Mouse (Mus musculus) stomach, embryonic 14.5 days (tissue): ENCODE measurements at regions not wholly inside any gene's neighbourhood (a gene's known extent, or its start where the extent isn't known, plus 50 kb on each side); places are given as distances from the start of the nearest gene placed in this dataset.

Source experiments
- ATAC-seq: fragments of 200-750 bp; cut with Nextera tagmentation; 2 replicates; pipeline ENCODE4 v1.8.0; 2017; ENCODE audit warnings: low read depth, moderate TSS enrichment; ENCODE audit not compliant: insufficient number of reproducible peaks, insufficient read depth, low FRiP score
- H3K27ac ChIP-seq: fragments of 300-500 bp; sonication (generic); 2 replicates; pipeline ENCODE4 v1.5.1; 2014; ENCODE audit warnings: mild to moderate bottlenecking, low read length, moderate library complexity, mixed read lengths
- H3K27me3 ChIP-seq: fragments of 300-500 bp; sonication (generic); 2 replicates; pipeline ENCODE4 v1.6.1; 2014; ENCODE audit warnings: low read length, control low read depth, mixed read lengths; ENCODE audit not compliant: control insufficient read depth, insufficient read depth
- H3K36me3 ChIP-seq: fragments of 300-500 bp; sonication (generic); 2 replicates; pipeline ENCODE4 v1.6.1; 2014; ENCODE audit warnings: mild to moderate bottlenecking, control low read depth, low read length, moderate library complexity, mixed read lengths; ENCODE audit not compliant: control insufficient read depth, insufficient read depth
- H3K4me1 ChIP-seq: fragments of 300-500 bp; sonication (generic); 2 replicates; pipeline ENCODE4 v1.6.1; 2014; ENCODE audit warnings: low read length, control low read depth, mixed read lengths; ENCODE audit not compliant: control insufficient read depth, insufficient read depth
- H3K4me2 ChIP-seq: fragments of 300-500 bp; sonication (generic); replicated peaks from 2 replicates; pipeline ENCODE4 v1.6.1; 2014; ENCODE audit warnings: low read depth, low read length, control low read depth
- H3K4me3 ChIP-seq: fragments of 300-500 bp; sonication (generic); 2 replicates; pipeline ENCODE4 v1.5.1; 2014; ENCODE audit warnings: low read depth, low read length, control low read depth
- H3K9ac ChIP-seq: fragments of 300-500 bp; sonication (generic); replicated peaks from 2 replicates; pipeline ENCODE4 v1.6.1; 2014; ENCODE audit warnings: low read depth, mild to moderate bottlenecking, control low read depth, low read length, moderate library complexity, mixed read lengths
- H3K9me3 ChIP-seq: fragments of 300-500 bp; sonication (generic); 2 replicates; pipeline ENCODE4 v1.6.1; 2016; ENCODE audit warnings: low read depth, low read length, control low read depth; ENCODE audit not compliant: control insufficient read depth
- WGBS: fragments of 180-500 bp; shearing (Covaris S2); extraction: QIAGEN DNeasy Blood & Tissue Kit; methylation state at CpG from one replicate; pipeline ENCODE4 v1.1.7; 2014; 5-methylcytosine and 5-hydroxymethylcytosine counted together

- no peak for ATAC-seq
- H3K9ac ChIP-seq: no peak overlapping the region
- H3K36me3 ChIP-seq: no peaks in the 10 kb centered on the region
- no peak overlapping the region for H3K27ac ChIP-seq
- no peak overlapping the region for H3K4me2 ChIP-seq
- H3K4me1 ChIP-seq: no peaks in the 10 kb centered on the region
- H3K4me3 ChIP-seq: no peak overlapping the region
- H3K27me3 ChIP-seq: no peaks in the 10 kb centered on the region
- H3K9me3 ChIP-seq: no peaks in the 10 kb centered on the region
Measured at GRCm38 (mm10) chr3:131882667-131883066, 202.4 kb upstream of the Dkk2 start.

GRCm38 (mm10) chr3:131886470-131886869 lies 198.6 kb upstream of the Dkk2 start:
- H3K27me3 ChIP-seq: no peaks in the 10 kb centered on the region
- no peak overlapping the region for H3K27ac ChIP-seq
- no peak overlapping the region for H3K4me2 ChIP-seq
- no peak overlapping the region for H3K4me3 ChIP-seq
- H3K36me3 ChIP-seq: no peaks in the 10 kb centered on the region
- H3K4me1 ChIP-seq: no peaks in the 10 kb centered on the region
- no peak for ATAC-seq
- 89% methylated on average over 5 of the region's 5 CpGs for WGBS
- no peaks in the 10 kb centered on the region for H3K9me3 ChIP-seq
- H3K9ac ChIP-seq: no peak overlapping the region

GRCm38 (mm10) chr3:131886984-131887383 lies 198.1 kb upstream of the Dkk2 start:
- Histone ChIP-seq H3K9me3 (no peaks in the 10 kb centered on the region), H3K36me3 (no peaks in the 10 kb centered on the region), H3K9ac (no peak overlapping the region), H3K4me3 (no peak overlapping the region), H3K4me2 (no peak overlapping the region), H3K4me1 (no peaks in the 10 kb centered on the region), H3K27ac (no peak overlapping the region), H3K27me3 (no peaks in the 10 kb centered on the region)
- whole genome bisulfite sequencing: 93% methylated on average over 8 of the region's 8 CpGs
- ATAC-seq: no peak

- H3K27ac ChIP-seq: no peak overlapping the region
- H3K9me3 ChIP-seq: no peaks in the 10 kb centered on the region
- H3K27me3 ChIP-seq: no peaks in the 10 kb centered on the region
- 74% methylated on average over 4 of the region's 4 CpGs for WGBS
- H3K36me3 ChIP-seq: no peaks in the 10 kb centered on the region
- H3K4me2 ChIP-seq: no peak overlapping the region
- H3K9ac ChIP-seq: no peak overlapping the region
- ATAC-seq: no peak
- H3K4me1 ChIP-seq: no peaks in the 10 kb centered on the region
- H3K4me3 ChIP-seq: no peak overlapping the region
Measured at GRCm38 (mm10) chr3:131887670-131888069, 197.4 kb upstream of the Dkk2 start.

GRCm38 (mm10) chr3:131891941-131892340 lies 193.2 kb upstream of the Dkk2 start:
- WGBS: 82% methylated on average over 7 of the region's 7 CpGs
- ATAC-seq: no peak
- Histone ChIP-seq H3K27ac (no peak overlapping the region), H3K4me1 (no peaks in the 10 kb centered on the region), H3K9ac (no peak overlapping the region), H3K9me3 (no peaks in the 10 kb centered on the region), H3K4me2 (no peak overlapping the region), H3K36me3 (no peaks in the 10 kb centered on the region), H3K27me3 (no peaks in the 10 kb centered on the region), H3K4me3 (no peak overlapping the region)

GRCm38 (mm10) chr3:131893061-131893804 lies 191.9 kb upstream of the Dkk2 start:
- no peak for ATAC-seq

GRCm38 (mm10) chr3:131895057-131895456 lies 190.0 kb upstream of the Dkk2 start:
- Histone ChIP-seq H3K4me1 (no peaks in the 10 kb centered on the region), H3K4me3 (no peak overlapping the region), H3K9ac (no peak overlapping the region), H3K9me3 (no peaks in the 10 kb centered on the region), H3K4me2 (no peak overlapping the region), H3K36me3 (no peaks in the 10 kb centered on the region), H3K27me3 (no peaks in the 10 kb centered on the region), H3K27ac (no peak overlapping the region)
- ATAC-seq: no peak
- 45% methylated on average over 1 of the region's 1 CpGs for WGBS

More at GRCm38 (mm10) chr3:131893061-131893804, 191.9 kb upstream of the Dkk2 start:
- Histone ChIP-seq H3K27me3 (no peaks in the 10 kb centered on the region), H3K27ac (no peak overlapping the region), H3K4me3 (no peak overlapping the region), H3K4me2 (no peak overlapping the region), H3K36me3 (no peaks in the 10 kb centered on the region), H3K4me1 (no peaks in the 10 kb centered on the region), H3K9ac (no peak overlapping the region), H3K9me3 (no peaks in the 10 kb centered on the region)
- 52% methylated on average over 16 of the region's 16 CpGs for WGBS

GRCm38 (mm10) chr3:131913534-131913933 lies 171.6 kb upstream of the Dkk2 start:
- no peak overlapping the region for H3K9ac ChIP-seq
- no peaks in the 10 kb centered on the region for H3K36me3 ChIP-seq
- H3K4me1 ChIP-seq: no peaks in the 10 kb centered on the region
- 87% methylated on average over 6 of the region's 6 CpGs for WGBS
- ATAC-seq: no peak
- no peak overlapping the region for H3K4me3 ChIP-seq
- no peaks in the 10 kb centered on the region for H3K9me3 ChIP-seq
- H3K27me3 ChIP-seq: no peaks in the 10 kb centered on the region
- H3K27ac ChIP-seq: no peak overlapping the region
- no peak overlapping the region for H3K4me2 ChIP-seq

GRCm38 (mm10) chr3:131914372-131914771 lies 170.7 kb upstream of the Dkk2 start:
- Histone ChIP-seq H3K36me3 (no peaks in the 10 kb centered on the region), H3K9me3 (no peaks in the 10 kb centered on the region), H3K27ac (no peak overlapping the region), H3K4me1 (no peaks in the 10 kb centered on the region), H3K9ac (no peak overlapping the region), H3K4me3 (no peak overlapping the region), H3K4me2 (no peak overlapping the region), H3K27me3 (no peaks in the 10 kb centered on the region)
- 63% methylated on average over 3 of the region's 3 CpGs for WGBS
- no peak for ATAC-seq
